Mouse (Mus musculus): ENCODE results near the gene Tmem140. TPM values are rescaled to one million over a fixed set of nuclear protein-coding genes. Genes with fewer than 3 reads are reported as not detected.

Tmem140 gene
- polyA plus RNA-seq, 1 experiment from 2014 or later, result 4.7 TPM

- H3K4me3 ChIP-seq (ENCODE audit: low read length), result no peak overlapping the region
- peaks cover 25% of the 10 kb centered on the region for H3K36me3 ChIP-seq (ENCODE audit: control insufficient read depth, insufficient read depth, low read length)
- no peaks in the 10 kb centered on the region for H3K9me3 ChIP-seq (ENCODE audit: control insufficient read depth, low read length)
- WGBS, result 71% methylated on average over 6 of the region's 6 CpGs
- no peak overlapping the region for H3K9ac ChIP-seq (ENCODE audit: low read length)
- ATAC-seq (ENCODE audit: low read depth), result no peak
- no peaks in the 10 kb centered on the region for H3K4me1 ChIP-seq (replicated peaks; ENCODE audit: control insufficient read depth, insufficient read depth, low read length)
- no peak overlapping the region for H3K4me2 ChIP-seq (ENCODE audit: low read depth, low read length)
- no peaks in the 10 kb centered on the region for H3K27me3 ChIP-seq (ENCODE audit: control insufficient read depth, insufficient read depth, low read depth, low read length)
- no peak overlapping the region for H3K27ac ChIP-seq (ENCODE audit: low read length)
These were observed 24.3 kb downstream of the Tmem140 start for GRCm38 (mm10) chr6:34887131-34887850.

- peaks cover 27% of the 10 kb centered on the region for H3K36me3 ChIP-seq (ENCODE audit: control insufficient read depth, insufficient read depth, low read length)
- no peak overlapping the region for H3K4me3 ChIP-seq (ENCODE audit: low read length)
- no peak overlapping the region for H3K4me2 ChIP-seq (ENCODE audit: low read depth, low read length)
- ATAC-seq (ENCODE audit: low read depth), result no peak
- H3K4me1 ChIP-seq (replicated peaks; ENCODE audit: control insufficient read depth, insufficient read depth, low read length), result no peaks in the 10 kb centered on the region
- H3K9ac ChIP-seq (ENCODE audit: low read length), result no peak overlapping the region
- no peaks in the 10 kb centered on the region for H3K9me3 ChIP-seq (ENCODE audit: control insufficient read depth, low read length)
- WGBS, result 76% methylated on average over 4 of the region's 4 CpGs
- no peaks in the 10 kb centered on the region for H3K27me3 ChIP-seq (ENCODE audit: control insufficient read depth, insufficient read depth, low read depth, low read length)
- no peak overlapping the region for H3K27ac ChIP-seq (ENCODE audit: low read length)
These were observed 26.2 kb downstream of the Tmem140 start for GRCm38 (mm10) chr6:34889185-34889584.

GRCm38 (mm10) chr6:34895569-34895968 is 32.6 kb downstream of the Tmem140 start:
- Histone ChIP-seq H3K9ac (ENCODE audit: low read length) (no peak overlapping the region), H3K27me3 (ENCODE audit: control insufficient read depth, insufficient read depth, low read depth, low read length) (no peaks in the 10 kb centered on the region), H3K9me3 (ENCODE audit: control insufficient read depth, low read length) (no peaks in the 10 kb centered on the region), H3K4me2 (ENCODE audit: low read depth, low read length) (no peak overlapping the region), H3K27ac (ENCODE audit: low read length) (no peak overlapping the region), H3K36me3 (ENCODE audit: control insufficient read depth, insufficient read depth, low read length) (peaks cover 38% of the 10 kb centered on the region), H3K4me3 (ENCODE audit: low read length) (no peak overlapping the region), H3K4me1 (replicated peaks; ENCODE audit: control insufficient read depth, insufficient read depth, low read length) (no peaks in the 10 kb centered on the region)
- 77% methylated on average over 7 of the region's 7 CpGs for WGBS
- no peak for ATAC-seq (ENCODE audit: low read depth)

GRCm38 (mm10) chr6:34896168-34896780 is 33.3 kb downstream of the Tmem140 start:
- Histone ChIP-seq H3K36me3 (ENCODE audit: control insufficient read depth, insufficient read depth, low read length) (peaks cover 40% of the 10 kb centered on the region), H3K4me2 (ENCODE audit: low read depth, low read length) (no peak overlapping the region), H3K9ac (ENCODE audit: low read length) (0 out of 2 replicates have a peak overlapping the region, but pooled peaks have one; percentile 7), H3K4me3 (ENCODE audit: low read length) (no peak overlapping the region), H3K4me1 (replicated peaks; ENCODE audit: control insufficient read depth, insufficient read depth, low read length) (no peaks in the 10 kb centered on the region), H3K27ac (ENCODE audit: low read length) (no peak overlapping the region), H3K9me3 (ENCODE audit: control insufficient read depth, low read length) (no peaks in the 10 kb centered on the region), H3K27me3 (ENCODE audit: control insufficient read depth, insufficient read depth, low read depth, low read length) (no peaks in the 10 kb centered on the region)
- no peak for ATAC-seq (ENCODE audit: low read depth)
- 56% methylated on average over 16 of the region's 16 CpGs for WGBS

- H3K27ac ChIP-seq (ENCODE audit: low read length), result no peak overlapping the region
- 64% methylated on average over 2 of the region's 2 CpGs for WGBS
- peaks cover 34% of the 10 kb centered on the region for H3K36me3 ChIP-seq (ENCODE audit: control insufficient read depth, insufficient read depth, low read length)
- no peak overlapping the region for H3K4me2 ChIP-seq (ENCODE audit: low read depth, low read length)
- no peak overlapping the region for H3K9ac ChIP-seq (ENCODE audit: low read length)
- H3K9me3 ChIP-seq (ENCODE audit: control insufficient read depth, low read length), result no peaks in the 10 kb centered on the region
- no peak for ATAC-seq (ENCODE audit: low read depth)
- no peaks in the 10 kb centered on the region for H3K27me3 ChIP-seq (ENCODE audit: control insufficient read depth, insufficient read depth, low read depth, low read length)
- H3K4me3 ChIP-seq (ENCODE audit: low read length), result no peak overlapping the region
- peaks cover 7% of the 10 kb centered on the region; the same call in 1 of the 2 replicates for H3K4me1 ChIP-seq (replicated peaks; ENCODE audit: control insufficient read depth, insufficient read depth, low read length)
These were observed 36.2 kb downstream of the Tmem140 start for GRCm38 (mm10) chr6:34899127-34899526.

GRCm38 (mm10) chr6:34900990-34901389 is 38.0 kb downstream of the Tmem140 start:
- H3K4me3 ChIP-seq (ENCODE audit: low read length), result no peak overlapping the region
- H3K9me3 ChIP-seq (ENCODE audit: control insufficient read depth, low read length), result no peaks in the 10 kb centered on the region
- H3K27ac ChIP-seq (ENCODE audit: low read length), result peak overlapping the region; percentile 56; the same call in 1 of the 2 replicates
- no peaks in the 10 kb centered on the region for H3K27me3 ChIP-seq (ENCODE audit: control insufficient read depth, insufficient read depth, low read depth, low read length)
- H3K4me1 ChIP-seq (replicated peaks; ENCODE audit: control insufficient read depth, insufficient read depth, low read length), result peaks cover 15% of the 10 kb centered on the region
- H3K36me3 ChIP-seq (ENCODE audit: control insufficient read depth, insufficient read depth, low read length), result peaks cover 23% of the 10 kb centered on the region
- ATAC-seq (ENCODE audit: low read depth), result no peak
- WGBS, result 66% methylated on average over 2 of the region's 2 CpGs
- H3K4me2 ChIP-seq (ENCODE audit: low read depth, low read length), result no peak overlapping the region
- no peak overlapping the region for H3K9ac ChIP-seq (ENCODE audit: low read length)

GRCm38 (mm10) chr6:34901911-34902444 is 39.0 kb downstream of the Tmem140 start:
- H3K36me3 ChIP-seq (ENCODE audit: control insufficient read depth, insufficient read depth, low read length), result peaks cover 24% of the 10 kb centered on the region
- no peaks in the 10 kb centered on the region for H3K27me3 ChIP-seq (ENCODE audit: control insufficient read depth, insufficient read depth, low read depth, low read length)
- WGBS, result 34% methylated on average over 9 of the region's 9 CpGs
- peak overlapping the region; percentile 44 for H3K9ac ChIP-seq (ENCODE audit: low read length)
- ATAC-seq (ENCODE audit: low read depth), result no peak
- H3K27ac ChIP-seq (ENCODE audit: low read length), result peak overlapping the region; percentile 88
- peaks cover 19% of the 10 kb centered on the region for H3K4me1 ChIP-seq (replicated peaks; ENCODE audit: control insufficient read depth, insufficient read depth, low read length)
- H3K9me3 ChIP-seq (ENCODE audit: control insufficient read depth, low read length), result no peaks in the 10 kb centered on the region
- H3K4me2 ChIP-seq (ENCODE audit: low read depth, low read length), result peak overlapping the region; percentile 43
- peak overlapping the region; percentile 18 for H3K4me3 ChIP-seq (ENCODE audit: low read length)

GRCm38 (mm10) chr6:34902578-34902977 is 39.6 kb downstream of the Tmem140 start:
- H3K9me3 ChIP-seq (ENCODE audit: control insufficient read depth, low read length), result no peaks in the 10 kb centered on the region
- H3K27ac ChIP-seq (ENCODE audit: low read length), result peak overlapping the region; percentile 92
- H3K4me3 ChIP-seq (ENCODE audit: low read length), result peak overlapping the region; percentile 18
- no peaks in the 10 kb centered on the region for H3K27me3 ChIP-seq (ENCODE audit: control insufficient read depth, insufficient read depth, low read depth, low read length)
- H3K9ac ChIP-seq (ENCODE audit: low read length), result peak overlapping the region; percentile 14; the same call in 1 of the 2 replicates
- ATAC-seq (ENCODE audit: low read depth), result peak; percentile 63
- H3K4me1 ChIP-seq (replicated peaks; ENCODE audit: control insufficient read depth, insufficient read depth, low read length), result peaks cover 23% of the 10 kb centered on the region
- WGBS, result 61% methylated on average over 7 of the region's 7 CpGs
- peaks cover 23% of the 10 kb centered on the region for H3K36me3 ChIP-seq (ENCODE audit: control insufficient read depth, insufficient read depth, low read length)
- peak overlapping the region; percentile 45 for H3K4me2 ChIP-seq (ENCODE audit: low read depth, low read length)

- no peak overlapping the region for H3K9ac ChIP-seq (ENCODE audit: low read length)
- H3K27ac ChIP-seq (ENCODE audit: low read length), result peak overlapping the region; percentile 94
- H3K36me3 ChIP-seq (ENCODE audit: control insufficient read depth, insufficient read depth, low read length), result peaks cover 27% of the 10 kb centered on the region
- WGBS, result 56% methylated on average over 5 of the region's 5 CpGs
- peak; percentile 82 for ATAC-seq (ENCODE audit: low read depth)
- H3K9me3 ChIP-seq (ENCODE audit: control insufficient read depth, low read length), result no peaks in the 10 kb centered on the region
- peaks cover 23% of the 10 kb centered on the region for H3K4me1 ChIP-seq (replicated peaks; ENCODE audit: control insufficient read depth, insufficient read depth, low read length)
- peak overlapping the region; percentile 45; the same call in 1 of the 2 replicates for H3K4me2 ChIP-seq (ENCODE audit: low read depth, low read length)
- H3K4me3 ChIP-seq (ENCODE audit: low read length), result no peak overlapping the region
- H3K27me3 ChIP-seq (ENCODE audit: control insufficient read depth, insufficient read depth, low read depth, low read length), result no peaks in the 10 kb centered on the region
These were observed 40.5 kb downstream of the Tmem140 start for GRCm38 (mm10) chr6:34903441-34903840.
